Mouse (Mus musculus) lung, postnatal 0 days (tissue): ENCODE data around the gene Stat5a.

Experiments used
- CTCF ChIP-seq: IDR thresholded peaks from 2 replicates; pipeline ENCODE4 v1.5.1; 2016; ENCODE audit warnings: antibody characterized with exemption, mild to moderate bottlenecking
- EP300 ChIP-seq: IDR thresholded peaks from 2 replicates; pipeline ENCODE4 v1.6.1; 2016; ENCODE audit warnings: antibody characterized with exemption, mild to moderate bottlenecking, control low read depth

DNA sequence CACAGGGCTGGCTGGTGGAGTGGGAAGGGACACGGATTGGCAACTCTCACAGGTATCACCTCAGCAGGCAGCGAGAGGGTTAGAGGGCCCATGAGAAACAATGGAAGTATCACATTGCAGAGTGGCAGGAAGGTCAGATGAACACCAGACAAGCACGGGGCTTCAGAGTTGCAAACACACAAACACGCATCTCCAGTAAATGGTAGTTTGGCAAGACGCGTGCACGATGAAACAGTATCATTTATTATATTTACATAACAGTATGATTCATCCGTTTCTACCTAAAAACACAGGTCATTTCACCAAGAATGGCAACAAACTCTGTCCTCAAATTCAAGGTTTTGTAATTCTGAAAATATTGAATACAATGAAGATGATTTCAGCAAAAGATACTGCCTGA, 19.6 kb upstream of the Stat5a start:
- TF ChIP-seq EP300 (no peak), CTCF (no peak)
